Mouse (Mus musculus) layer of hippocampus, postnatal 36 days (tissue): Measurements from ENCODE around the gene Cebpe. TPM values are rescaled to one million over a fixed set of nuclear protein-coding genes. Genes with fewer than 3 reads are reported as not detected.

Source experiments
- DNase-seq, 2 experiments: peaks; one replicate each; pipeline ENCODE4 v3.0.0; 2022
- total RNA-seq, 2 experiments: library from RNA; stranded (reverse); gene quantifications; 2 replicates each; pipeline ENCODE4 v1.2.3; 2021

The Cebpe gene
- total RNA-seq, 2 experiments from 2014 or later = not detected

DNA sequence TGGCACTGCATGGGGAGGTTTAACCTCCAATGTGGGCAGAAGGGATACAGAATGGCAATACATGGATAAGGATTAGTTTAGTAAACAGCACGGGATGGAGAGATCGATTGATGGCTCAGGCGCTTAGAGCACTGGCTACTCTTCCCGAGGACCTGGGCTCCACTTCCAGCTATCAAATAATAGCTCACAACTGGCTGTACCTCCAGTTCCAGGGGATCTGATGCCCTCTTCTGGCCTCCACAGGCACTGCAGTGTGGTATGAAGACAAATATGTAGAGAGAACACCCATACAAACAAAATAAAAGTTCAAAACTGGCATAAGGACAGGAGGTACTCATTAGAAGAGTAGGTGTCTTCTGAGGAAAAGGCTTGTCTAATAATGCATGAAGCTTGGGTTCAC is 42.6 kb downstream of the Cebpe start:
- DNase-seq = no peak

DNA sequence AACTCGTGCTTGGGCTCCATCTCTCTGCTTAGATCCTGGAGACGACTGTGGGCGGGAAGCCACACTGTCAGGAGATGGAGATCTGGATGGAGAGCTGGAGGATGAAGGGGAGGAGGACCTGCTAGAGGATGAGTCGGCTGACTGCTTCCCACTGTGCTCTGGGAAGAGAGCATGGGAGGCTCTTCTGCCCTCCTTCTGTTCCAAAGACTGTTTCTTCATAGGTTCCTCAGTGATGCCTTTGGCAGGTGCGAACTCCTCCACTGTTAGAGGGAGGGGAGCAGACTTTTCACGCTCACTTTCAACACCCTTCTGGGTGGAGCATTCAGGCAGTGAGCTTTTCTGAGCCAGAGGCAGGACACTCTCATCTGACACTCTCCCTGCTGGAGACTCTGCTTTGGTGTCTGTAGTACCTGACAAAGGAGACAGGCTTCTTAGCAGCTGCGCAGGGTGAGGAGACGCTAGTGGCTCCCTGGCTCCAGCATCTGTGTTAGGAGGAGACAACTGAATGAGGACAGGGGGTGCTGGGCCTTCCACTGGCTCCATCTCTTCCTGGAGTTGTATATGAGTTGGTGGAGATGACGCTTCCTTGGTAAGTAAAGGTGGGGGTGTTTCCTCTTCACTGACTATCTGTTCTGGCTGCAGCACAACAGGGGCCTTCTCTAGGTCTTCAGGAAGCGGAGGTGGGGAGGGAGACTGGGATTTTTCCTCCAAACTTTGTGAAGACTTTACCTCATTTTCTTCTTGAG is 47.3 kb downstream of the Cebpe start:
- DNase-seq = no peak

Other genes starting within 250 kb of the Cebpe start
- 10 to 100 TPM; 26.4 to 29.6 TPM for gene Lrp10, start 248.0 kb downstream of the Cebpe start, total RNA-seq
- 10 to 100 TPM; 20.7 to 23.8 TPM for gene Rem2, start 236.1 kb downstream of the Cebpe start, total RNA-seq
- 10 to 100 TPM; 51.7 to 57.1 TPM for gene Prmt5, start 194.6 kb downstream of the Cebpe start, total RNA-seq
- gene Haus4, start 157.6 kb downstream of the Cebpe start, total RNA-seq = 1 to 10 TPM; 4.0 to 5.3 TPM
- 1 to 10 TPM in 1 of 2 experiments, under 1 TPM in 1; 0.95 to 1.5 TPM for gene Ajuba, start 134.6 kb downstream of the Cebpe start, total RNA-seq
- 1 to 10 TPM; 4.7 to 5.5 TPM for gene 4931414P19Rik, start 106.2 kb downstream of the Cebpe start, total RNA-seq
- 100 to 1,000 TPM; 203 to 230 TPM for gene Psmb5, start 94.2 kb downstream of the Cebpe start, total RNA-seq
- gene Psmb11, start 90.7 kb downstream of the Cebpe start, total RNA-seq = under 1 TPM; 0.23 to 0.27 TPM
- not detected for gene Gm17606, start 71.2 kb downstream of the Cebpe start, total RNA-seq
- gene Cdh24, start 70.8 kb downstream of the Cebpe start, total RNA-seq = 10 to 100 TPM; 23.6 to 24.5 TPM
- gene 1700123O20Rik, start 26.0 kb downstream of the Cebpe start, total RNA-seq = 10 to 100 TPM; 24.0 to 26.3 TPM
- 100 to 1,000 TPM; 210 to 242 TPM for gene Acin1, start 25.2 kb downstream of the Cebpe start, total RNA-seq
- not detected for gene Gm29776, start 13.3 kb downstream of the Cebpe start, total RNA-seq
- 10 to 100 TPM; 49.1 to 50.1 TPM for gene Slc7a8, start 69.8 kb upstream of the Cebpe start, total RNA-seq
- gene Rnf212b, start 102.0 kb upstream of the Cebpe start, total RNA-seq = not detected
- 10 to 100 TPM; 21.2 to 25.8 TPM for gene Homez, start 158.8 kb upstream of the Cebpe start, total RNA-seq
- gene Ppp1r3e, start 165.4 kb upstream of the Cebpe start, total RNA-seq = 10 to 100 TPM; 17.9 to 20.7 TPM
- 100 to 1,000 TPM; 120 to 126 TPM for gene Bcl2l2, start 171.2 kb upstream of the Cebpe start, total RNA-seq
- 10 to 100 TPM in 1 of 2 experiments, 1 to 10 TPM in 1; 7.5 to 14.5 TPM for gene Gm20521, start 171.3 kb upstream of the Cebpe start, total RNA-seq
- 100 to 1,000 TPM; 231 to 275 TPM for gene Pabpn1, start 180.3 kb upstream of the Cebpe start, total RNA-seq
- gene Slc22a17, start 201.0 kb upstream of the Cebpe start, total RNA-seq = 100 to 1,000 TPM; 661 to 670 TPM
- gene Efs, start 214.0 kb upstream of the Cebpe start, total RNA-seq = 10 to 100 TPM; 10.3 to 11.7 TPM
- gene Il25, start 220.5 kb upstream of the Cebpe start, total RNA-seq = not detected
- gene Cmtm5, start 224.1 kb upstream of the Cebpe start, total RNA-seq = 10 to 100 TPM; 70.3 to 80.4 TPM